12 mouse cellular contexts compared by ENCODE assay signal in genomic region chr1:84155585-84155930, GRCm38 (mm10).
DNase-seq lines count a peak whose midpoint lies in the region; ATAC-seq and TF ChIP-seq lines count a peak whose summit lies in the region.
"Had no signal": no experiment of that assay in that cellular context is flagged by ENCODE, and none has a peak within 500 bp of the region (broad histone marks: within the 10 kb centered on the region; RNA-seq: fewer than 3 reads in every experiment).

No protein-coding gene starts in this region.

- H3K4me1 ChIP-seq in forebrain, postnatal 0 days (ENCODE audit: insufficient read depth): no peaks in the 10 kb centered on the region
- peaks cover 3% of the 10 kb centered on the region; the same call in 1 of the 2 replicates for H3K4me1 ChIP-seq in midbrain, embryonic 11.5 days (ENCODE audit: control insufficient read depth, insufficient read depth, low read length)
- H3K4me1 ChIP-seq in olfactory bulb, adult 2 months (ENCODE audit: control insufficient read depth, insufficient read depth, low read length): peaks cover 4% of the 10 kb centered on the region; the same call in 1 of the 2 replicates
- no peaks in the 10 kb centered on the region for H3K4me1 ChIP-seq in heart, embryonic 11.5 days (ENCODE audit: control insufficient read depth, insufficient read depth, low read length)
- H3K4me1 ChIP-seq: liver, embryonic 13.5 days had no signal

- H3K4me3 ChIP-seq in forebrain, postnatal 0 days (ENCODE audit: low read depth, low read length): no peak overlapping the region
- H3K4me3 ChIP-seq in midbrain, embryonic 11.5 days (ENCODE audit: low read depth, low read length): no peak overlapping the region
- no peak overlapping the region for H3K4me3 ChIP-seq in olfactory bulb, adult 2 months (ENCODE audit: insufficient read depth, low read depth, low read length)
- no peak overlapping the region for H3K4me3 ChIP-seq in gastrocnemius, adult 2 months
- no peak overlapping the region for H3K4me3 ChIP-seq in heart, embryonic 11.5 days (ENCODE audit: low read depth, low read length)
- H3K4me3 ChIP-seq: liver, embryonic 13.5 days had no signal

- no peaks in the 10 kb centered on the region for H3K27me3 ChIP-seq in forebrain, postnatal 0 days (ENCODE audit: insufficient read depth, low read length)
- no peaks in the 10 kb centered on the region for H3K27me3 ChIP-seq in midbrain, embryonic 11.5 days (ENCODE audit: control insufficient read depth, insufficient read depth, low read length)
- H3K27me3 ChIP-seq in heart, embryonic 11.5 days (ENCODE audit: control insufficient read depth, insufficient read depth, low read length): no peaks in the 10 kb centered on the region
- H3K27me3 ChIP-seq: liver, embryonic 13.5 days had no signal

- no peak overlapping the region for H3K27ac ChIP-seq in forebrain, postnatal 0 days (ENCODE audit: low read depth, low read length)
- H3K27ac ChIP-seq in midbrain, embryonic 11.5 days (ENCODE audit: low read depth, low read length): peak overlapping the region; percentile 67
- H3K27ac ChIP-seq in olfactory bulb, adult 2 months (ENCODE audit: insufficient read depth, low read depth, low read length): 0 out of 2 replicates have a peak overlapping the region, but pooled peaks have one; percentile 20
- H3K27ac ChIP-seq in gastrocnemius, adult 2 months: no peak overlapping the region
- no peak overlapping the region for H3K27ac ChIP-seq in heart, embryonic 11.5 days (ENCODE audit: low read depth, low read length)
- H3K27ac ChIP-seq: liver, embryonic 13.5 days had no signal

- no peaks in the 10 kb centered on the region for H3K9me3 ChIP-seq in forebrain, postnatal 0 days (ENCODE audit: low read length)
- no peaks in the 10 kb centered on the region for H3K9me3 ChIP-seq in midbrain, embryonic 11.5 days (ENCODE audit: control insufficient read depth, low read length)
- no peaks in the 10 kb centered on the region for H3K9me3 ChIP-seq in heart, embryonic 11.5 days (replicated peaks; ENCODE audit: control insufficient read depth, low read length)
- H3K9me3 ChIP-seq: liver, embryonic 13.5 days had no signal

- no peak for TF ChIP-seq CTCF in forebrain, postnatal 0 days (IDR thresholded peaks at IDR 0.05; ENCODE audit: low read depth)
- no peak for TF ChIP-seq CTCF in olfactory bulb, adult 2 months (IDR thresholded peaks at IDR 0.05; ENCODE audit: insufficient read depth, low read depth, low read length)
- no peak for TF ChIP-seq CTCF in gastrocnemius, adult 2 months (IDR thresholded peaks at IDR 0.05)

- 25% methylated on average over 2 of the region's 2 CpGs for WGBS in forebrain, postnatal 0 days
- 29% methylated on average over 2 of the region's 2 CpGs for WGBS in midbrain, embryonic 11.5 days
- 10% methylated on average over 2 of the region's 2 CpGs for WGBS in olfactory bulb, adult 2 months
- 38% methylated on average over 2 of the region's 2 CpGs for WGBS in heart, embryonic 11.5 days (ENCODE audit: insufficient replicate concordance)

- H3K36me3 ChIP-seq in forebrain, postnatal 0 days (ENCODE audit: insufficient read depth): no peaks in the 10 kb centered on the region
- H3K36me3 ChIP-seq in midbrain, embryonic 11.5 days (ENCODE audit: control insufficient read depth, insufficient read depth, low read length): no peaks in the 10 kb centered on the region
- H3K36me3 ChIP-seq in heart, embryonic 11.5 days (ENCODE audit: control insufficient read depth, insufficient read depth, low read length): no peaks in the 10 kb centered on the region
- H3K36me3 ChIP-seq: liver, embryonic 13.5 days had no signal

- H3K9ac ChIP-seq in forebrain, postnatal 0 days: no peak overlapping the region
- H3K9ac ChIP-seq in midbrain, embryonic 11.5 days (ENCODE audit: low read length): no peak overlapping the region
- no peak overlapping the region for H3K9ac ChIP-seq in heart, embryonic 11.5 days (ENCODE audit: low read depth, low read length)
- H3K9ac ChIP-seq: liver, embryonic 13.5 days had no signal

- intact Hi-C loops in gastrocnemius, adult 2 months (cut with DNase I): no loop called here

- DNase-seq in frontal cortex, postnatal 10 days (ENCODE audit: low spot score in 2 of 2): no peak
- DNase-seq in forebrain, postnatal 0 days: no peak
- DNase-seq in midbrain, embryonic 11.5 days (ENCODE audit: low spot score, missing footprints): peak; percentile 89
- no peak for DNase-seq in gastrocnemius, adult 2 months
- no peak for DNase-seq in right cerebral cortex, adult 2 months (ENCODE audit: low spot score in 2 of 2)
- DNase-seq: heart, postnatal 10 days; kidney, adult 8-10 months; liver, embryonic 13.5 days; lung, postnatal 14 days had no signal

- H3K4me2 ChIP-seq in forebrain, postnatal 0 days (ENCODE audit: low read depth): no peak overlapping the region
- H3K4me2 ChIP-seq in midbrain, embryonic 11.5 days: no peak overlapping the region; the same call in 1 of the 2 replicates
- no peak overlapping the region for H3K4me2 ChIP-seq in heart, embryonic 11.5 days
- H3K4me2 ChIP-seq: liver, embryonic 13.5 days had no signal

- ATAC-seq in frontal cortex, adult (ENCODE audit: low TSS enrichment): peak; percentile 53
- ATAC-seq in forebrain, postnatal 0 days: peak; percentile 87
- peak; percentile 75 for ATAC-seq in midbrain, embryonic 11.5 days (ENCODE audit: low FRiP score)
- ATAC-seq in heart, embryonic 11.5 days (replicated peaks; ENCODE audit: insufficient number of reproducible peaks, low FRiP score, low TSS enrichment): no peak

- no peak for TF ChIP-seq POLR2A in olfactory bulb, adult 2 months (IDR thresholded peaks at IDR 0.05; ENCODE audit: insufficient read depth, low read depth, low read length)

Comparison
In these comparisons a context has a peak if more than half of its experiments do, and no peak if none do; other contexts are left out.
1. H3K27ac ChIP-seq: peak in midbrain, embryonic 11.5 days (single experiment) and olfactory bulb, adult 2 months (single experiment); none in forebrain, postnatal 0 days (single experiment), gastrocnemius, adult 2 months (single experiment) and heart, embryonic 11.5 days (single experiment).